Mouse (Mus musculus): ENCODE data around the gene Soga3. TPM values are rescaled to one million over a fixed set of nuclear protein-coding genes. Genes with fewer than 3 reads are reported as not detected.

The Soga3 gene
- polyA plus RNA-seq, 1 experiment from 2014 or later = 99.0 TPM

DNA sequence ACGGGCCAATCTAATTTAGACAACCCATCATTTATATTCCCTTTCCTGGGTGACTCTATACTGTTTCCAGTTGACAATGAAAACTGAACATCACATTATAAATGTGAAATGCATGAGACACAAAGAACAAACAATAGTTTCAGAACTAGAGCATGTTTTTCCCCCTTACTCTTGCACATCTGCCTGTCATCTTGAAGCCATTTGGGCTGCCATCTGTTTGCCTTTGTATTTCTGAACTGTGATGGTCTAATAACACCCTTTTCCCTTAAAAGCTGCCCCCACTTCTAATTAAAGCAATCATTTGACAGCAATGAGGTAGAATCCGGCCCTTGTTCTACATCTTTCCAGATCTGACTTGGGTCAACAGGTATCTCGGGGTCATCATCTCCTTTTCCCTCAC is 32.0 kb downstream of the Soga3 start:
- Histone ChIP-seq H3K4me1 (replicated peaks) (0 out of 2 replicates have a peak, but pooled peaks cover 2% of the 10 kb centered on the region), H3K27me3 (no peaks in the 10 kb centered on the region), H3K36me3 (peaks cover 69% of the 10 kb centered on the region), H3K4me2 (no peak overlapping the region), H3K27ac (no peak overlapping the region), H3K9ac (no peak overlapping the region), H3K9me3 (peaks cover 5% of the 10 kb centered on the region; the same call in 1 of the 2 replicates), H3K4me3 (no peak overlapping the region)
- ATAC-seq (ENCODE audit: low FRiP score) = no peak
- 77% methylated on average over 3 of the region's 3 CpGs for WGBS

DNA sequence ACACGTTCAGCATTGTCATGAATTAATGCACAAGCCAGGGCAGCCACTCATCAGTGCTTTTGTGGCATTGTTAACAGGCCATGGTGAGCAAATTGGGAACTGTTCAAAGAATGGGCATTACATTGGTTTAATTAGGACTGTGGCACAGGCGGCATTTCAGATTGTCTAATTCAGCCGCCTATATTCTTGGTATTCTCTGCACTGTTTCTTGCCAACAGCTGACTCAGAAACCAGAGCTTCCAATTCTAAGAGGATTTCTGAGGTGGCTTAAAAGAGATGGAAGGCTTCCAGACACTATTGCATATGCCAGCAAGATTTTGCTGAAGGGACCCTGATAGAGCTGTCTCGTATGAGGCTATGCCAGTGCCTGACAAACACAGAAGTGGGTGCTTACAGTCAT is 33.2 kb downstream of the Soga3 start:
- Histone ChIP-seq H3K9me3 (no peaks in the 10 kb centered on the region), H3K27me3 (no peaks in the 10 kb centered on the region), H3K27ac (no peak overlapping the region), H3K36me3 (peaks cover 68% of the 10 kb centered on the region), H3K4me2 (no peak overlapping the region), H3K4me1 (replicated peaks) (peaks cover 2% of the 10 kb centered on the region; the same call in 1 of the 2 replicates), H3K4me3 (no peak overlapping the region), H3K9ac (no peak overlapping the region)
- ATAC-seq (ENCODE audit: low FRiP score) = no peak
- WGBS = 84% methylated on average over 4 of the region's 4 CpGs

DNA sequence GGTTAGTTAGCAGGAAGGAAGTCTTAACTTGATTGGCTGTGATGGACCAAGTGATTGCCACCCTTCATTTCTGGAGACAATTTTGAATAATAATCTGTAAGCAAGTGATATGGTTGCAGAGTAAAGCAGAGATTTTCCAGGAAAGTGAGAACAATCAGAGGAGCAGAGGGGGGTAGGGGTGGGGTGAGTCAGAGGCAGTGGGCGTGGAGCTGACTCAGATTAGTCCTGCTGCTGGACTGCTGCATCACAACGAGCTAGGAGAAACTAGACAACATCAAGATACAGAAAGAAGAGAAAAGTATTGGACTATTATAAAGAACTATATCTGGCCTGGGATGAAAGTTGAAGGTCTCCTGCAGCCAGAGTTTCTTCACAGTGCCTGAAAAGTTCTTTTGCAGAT is 34.4 kb downstream of the Soga3 start:
- no peak for ATAC-seq (ENCODE audit: low FRiP score)

DNA sequence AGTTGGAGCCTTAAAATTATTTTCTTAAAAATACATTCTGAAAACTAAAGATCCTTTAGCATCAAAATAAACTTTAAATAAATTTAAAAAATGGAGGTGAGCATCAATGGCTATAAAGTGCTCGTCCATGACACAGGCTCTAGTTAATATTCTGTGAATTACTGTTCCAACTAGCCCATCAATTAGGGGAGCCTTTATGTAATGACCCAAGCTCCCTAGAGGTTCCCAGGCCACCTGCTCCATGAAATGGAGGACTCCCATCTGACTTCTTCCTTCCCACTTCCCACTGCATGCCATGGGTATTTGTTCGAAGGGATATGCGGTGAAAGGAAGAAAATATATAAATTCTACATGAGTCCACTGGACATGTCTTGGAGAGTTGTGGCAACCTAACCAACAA is 36.6 kb downstream of the Soga3 start:
- Histone ChIP-seq H3K4me2 (no peak overlapping the region), H3K27ac (no peak overlapping the region), H3K9ac (no peak overlapping the region), H3K4me3 (no peak overlapping the region), H3K36me3 (peaks cover 63% of the 10 kb centered on the region), H3K9me3 (no peaks in the 10 kb centered on the region), H3K27me3 (no peaks in the 10 kb centered on the region), H3K4me1 (replicated peaks) (peaks cover 2% of the 10 kb centered on the region; the same call in 1 of the 2 replicates)
- no peak for ATAC-seq (ENCODE audit: low FRiP score)
- 42% methylated on average over 3 of the region's 3 CpGs for WGBS

More for the DNA sequence above, 34.4 kb downstream of the Soga3 start:
- peaks cover 70% of the 10 kb centered on the region for H3K36me3 ChIP-seq
- H3K4me1 ChIP-seq (replicated peaks) = peaks cover 2% of the 10 kb centered on the region; the same call in 1 of the 2 replicates
- no peak overlapping the region for H3K4me3 ChIP-seq
- no peaks in the 10 kb centered on the region for H3K27me3 ChIP-seq
- no peak overlapping the region for H3K9ac ChIP-seq
- no peak overlapping the region for H3K4me2 ChIP-seq
- H3K9me3 ChIP-seq = no peaks in the 10 kb centered on the region
- WGBS = 56% methylated on average over 2 of the region's 2 CpGs
- H3K27ac ChIP-seq = no peak overlapping the region

DNA sequence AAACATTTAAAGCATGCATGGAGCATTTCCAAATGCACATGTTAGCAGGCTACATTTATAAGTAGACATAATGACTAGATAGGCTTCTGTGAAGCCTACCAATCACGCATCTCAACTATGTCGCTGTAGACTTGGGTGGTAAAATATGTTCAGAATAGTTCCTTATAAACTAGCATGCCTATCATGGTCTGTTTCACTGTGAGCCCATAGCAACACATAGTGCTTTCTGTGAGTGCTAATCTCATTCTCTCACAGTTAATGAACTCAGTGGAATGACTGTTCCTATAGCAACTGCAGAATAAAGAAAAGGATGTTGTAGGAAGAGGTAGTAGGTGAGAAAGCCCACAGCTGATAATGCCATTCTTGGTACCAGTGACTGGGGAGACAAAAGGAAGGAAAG is 37.4 kb downstream of the Soga3 start:
- no peak for ATAC-seq (ENCODE audit: low FRiP score)

DNA sequence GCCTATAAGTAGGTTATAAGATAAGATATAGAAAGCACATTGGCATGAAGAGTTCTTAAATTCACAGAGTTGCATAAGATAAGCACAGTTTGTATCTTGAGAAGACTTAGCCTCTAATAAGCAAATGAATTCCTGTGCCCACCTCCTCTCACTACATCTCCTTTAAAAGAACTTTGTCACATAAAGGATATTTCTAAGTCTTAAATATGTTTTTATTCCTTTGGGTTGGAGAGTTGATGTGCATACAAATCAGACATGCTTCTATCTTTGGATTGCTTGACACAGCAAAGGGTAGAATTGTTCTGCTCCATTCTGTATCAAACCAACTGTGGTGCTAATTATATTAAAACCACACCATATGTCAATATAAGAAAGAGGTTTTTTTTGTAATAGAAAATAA is 50.1 kb downstream of the Soga3 start:
- peaks cover 61% of the 10 kb centered on the region for H3K36me3 ChIP-seq
- H3K4me2 ChIP-seq = no peak overlapping the region
- ATAC-seq (ENCODE audit: low FRiP score) = no peak
- H3K27ac ChIP-seq = no peak overlapping the region
- H3K4me3 ChIP-seq = no peak overlapping the region
- no peaks in the 10 kb centered on the region for H3K4me1 ChIP-seq (replicated peaks)
- H3K9ac ChIP-seq = no peak overlapping the region
- no peaks in the 10 kb centered on the region for H3K9me3 ChIP-seq
- no peaks in the 10 kb centered on the region for H3K27me3 ChIP-seq

More for the DNA sequence above, 37.4 kb downstream of the Soga3 start:
- 79% methylated on average over 2 of the region's 2 CpGs for WGBS
- no peak overlapping the region for H3K4me3 ChIP-seq
- H3K36me3 ChIP-seq = peaks cover 55% of the 10 kb centered on the region
- no peaks in the 10 kb centered on the region for H3K27me3 ChIP-seq
- H3K9me3 ChIP-seq = no peaks in the 10 kb centered on the region
- no peak overlapping the region for H3K27ac ChIP-seq
- no peaks in the 10 kb centered on the region; the same call in 1 of the 2 replicates for H3K4me1 ChIP-seq (replicated peaks)
- no peak overlapping the region for H3K9ac ChIP-seq
- H3K4me2 ChIP-seq = no peak overlapping the region

DNA sequence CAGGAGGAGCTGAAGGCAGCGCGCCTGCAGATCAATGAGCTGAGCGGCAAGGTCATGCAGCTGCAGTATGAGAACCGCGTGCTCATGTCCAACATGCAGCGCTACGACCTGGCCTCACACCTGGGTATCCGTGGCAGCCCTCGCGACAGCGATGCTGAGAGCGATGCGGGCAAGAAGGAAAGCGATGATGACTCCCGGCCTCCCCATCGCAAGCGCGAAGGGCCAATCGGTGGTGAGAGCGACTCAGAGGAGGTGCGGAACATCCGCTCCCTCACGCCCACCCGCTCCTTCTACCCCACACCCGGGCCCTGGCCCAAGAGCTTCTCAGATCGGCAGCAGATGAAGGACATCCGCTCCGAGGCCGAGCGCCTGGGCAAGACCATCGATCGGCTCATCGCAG is 53.2 kb downstream of the Soga3 start:
- 97% methylated on average over 33 of the region's 33 CpGs for WGBS
- Histone ChIP-seq H3K4me3 (no peak overlapping the region), H3K27me3 (no peaks in the 10 kb centered on the region), H3K36me3 (peaks cover 73% of the 10 kb centered on the region), H3K4me1 (replicated peaks) (no peaks in the 10 kb centered on the region), H3K4me2 (no peak overlapping the region), H3K9ac (no peak overlapping the region), H3K9me3 (no peaks in the 10 kb centered on the region), H3K27ac (no peak overlapping the region)
- peak; percentile 34; the same call in 1 of the 2 replicates for ATAC-seq (ENCODE audit: low FRiP score)

DNA sequence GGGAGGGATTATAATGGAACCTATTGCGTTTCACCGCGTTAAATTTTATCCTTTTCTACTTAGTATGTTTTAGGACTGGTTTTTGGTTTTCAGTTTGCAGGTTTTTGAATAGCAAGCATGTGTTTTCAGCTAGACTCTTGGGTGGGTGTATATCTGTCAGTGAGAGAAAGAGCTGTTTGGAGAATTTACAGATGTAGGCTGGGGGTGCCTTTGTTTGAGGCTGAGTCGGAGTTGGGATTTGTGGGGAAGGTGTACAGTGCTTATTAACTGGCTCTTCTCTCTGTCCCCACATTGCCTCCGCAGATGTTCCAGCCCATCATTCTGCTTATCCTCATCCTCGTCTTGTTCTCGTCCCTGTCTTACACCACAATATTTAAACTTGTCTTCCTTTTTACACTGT is 55.0 kb downstream of the Soga3 start, which contains the start of gene Gm49353:
Gene Gm49353 (plus strand): TSS at position 313 of the 400 bp plus-strand sequence.
- Histone ChIP-seq H3K9ac (no peak within 1 kb of the TSS), H3K4me3 (no peak within 1 kb of the TSS), H3K9me3 (no peaks in the 10 kb centered on the region), H3K36me3 (peaks cover 79% of the 10 kb centered on the region), H3K27me3 (no peaks in the 10 kb centered on the region), H3K4me2 (no peak within 1 kb of the TSS), H3K4me1 (replicated peaks) (no peaks in the 10 kb centered on the region), H3K27ac (no peak within 1 kb of the TSS)
- WGBS = 95% methylated on average over 7 of the region's 7 CpGs
- no peak for ATAC-seq (ENCODE audit: low FRiP score)

DNA sequence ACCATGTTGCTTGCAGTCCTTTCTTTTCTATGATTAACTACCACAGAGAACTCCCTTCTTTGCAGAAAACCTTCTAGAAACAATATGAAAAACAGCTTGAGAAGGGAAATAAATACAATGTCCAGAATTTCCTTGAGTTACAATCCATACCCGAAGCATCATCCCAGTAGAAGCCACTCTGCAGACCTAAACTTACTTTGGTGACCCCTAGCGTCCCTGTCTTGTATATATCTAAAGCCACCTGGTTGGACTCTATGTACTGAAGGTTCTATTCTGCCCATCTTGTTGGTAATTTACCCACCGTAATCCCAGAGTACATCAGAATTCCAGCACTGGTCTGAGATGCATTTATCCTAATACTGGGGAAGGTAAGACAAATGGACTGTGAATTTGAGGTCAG is 56.2 kb downstream of the Soga3 start:
- no peak for ATAC-seq (ENCODE audit: low FRiP score)
- Histone ChIP-seq H3K27ac (no peak overlapping the region), H3K4me1 (replicated peaks) (no peaks in the 10 kb centered on the region), H3K4me2 (no peak overlapping the region), H3K9ac (no peak overlapping the region), H3K4me3 (no peak overlapping the region), H3K27me3 (no peaks in the 10 kb centered on the region), H3K36me3 (peaks cover 70% of the 10 kb centered on the region), H3K9me3 (no peaks in the 10 kb centered on the region)
- 79% methylated on average over 3 of the region's 3 CpGs for WGBS

DNA sequence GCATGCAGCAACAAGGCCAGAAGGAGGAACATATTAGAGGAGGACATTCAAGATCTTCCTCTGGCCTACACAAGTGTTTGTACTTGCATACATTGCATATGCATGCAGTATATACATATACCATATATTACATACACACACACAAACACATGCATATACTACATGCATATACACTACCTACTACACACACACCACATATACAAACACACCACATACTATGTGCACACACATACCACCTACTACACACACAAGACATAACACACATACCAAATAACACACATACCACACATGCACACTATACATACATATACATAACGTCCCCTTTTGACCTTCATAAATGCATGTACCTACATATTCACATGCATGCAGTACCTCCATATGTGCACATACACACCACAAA is 57.0 kb downstream of the Soga3 start:
- no peaks in the 10 kb centered on the region for H3K27me3 ChIP-seq
- no peak overlapping the region for H3K9ac ChIP-seq
- ATAC-seq (ENCODE audit: low FRiP score) = peak; percentile 45; the same call in 1 of the 2 replicates
- no peak overlapping the region for H3K4me3 ChIP-seq
- peaks cover 67% of the 10 kb centered on the region for H3K36me3 ChIP-seq
- no peak overlapping the region for H3K4me2 ChIP-seq
- no peak overlapping the region for H3K27ac ChIP-seq
- WGBS = 92% methylated on average over 1 of the region's 1 CpGs
- H3K9me3 ChIP-seq = no peaks in the 10 kb centered on the region
- no peaks in the 10 kb centered on the region for H3K4me1 ChIP-seq (replicated peaks)

DNA sequence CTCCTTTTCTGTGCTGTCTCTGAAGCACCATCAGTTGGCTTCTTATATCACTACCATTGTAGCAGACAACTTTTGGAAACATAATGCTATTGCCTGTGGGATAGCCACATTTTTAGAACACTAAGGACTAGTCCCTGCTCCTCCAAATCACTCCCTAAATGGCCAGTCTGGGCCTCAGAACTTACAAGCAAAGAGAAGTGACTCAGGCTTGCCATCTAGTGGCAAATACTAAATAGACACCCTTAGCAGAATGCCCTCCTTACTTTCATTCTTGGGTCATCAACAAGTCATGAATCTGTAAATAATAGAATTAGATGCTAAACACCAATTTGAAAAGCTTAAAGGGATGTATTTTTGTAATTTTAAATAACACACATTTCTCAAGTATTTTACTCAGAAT is 63.1 kb downstream of the Soga3 start:
- Histone ChIP-seq H3K27ac (0 out of 2 replicates have a peak overlapping the region, but pooled peaks have one; percentile 12), H3K4me1 (replicated peaks) (peaks cover 8% of the 10 kb centered on the region), H3K4me2 (no peak overlapping the region), H3K27me3 (no peaks in the 10 kb centered on the region), H3K9ac (no peak overlapping the region), H3K4me3 (no peak overlapping the region), H3K36me3 (peaks cover 19% of the 10 kb centered on the region; the same call in 1 of the 2 replicates), H3K9me3 (no peaks in the 10 kb centered on the region)
- ATAC-seq (ENCODE audit: low FRiP score) = peak; percentile 65

DNA sequence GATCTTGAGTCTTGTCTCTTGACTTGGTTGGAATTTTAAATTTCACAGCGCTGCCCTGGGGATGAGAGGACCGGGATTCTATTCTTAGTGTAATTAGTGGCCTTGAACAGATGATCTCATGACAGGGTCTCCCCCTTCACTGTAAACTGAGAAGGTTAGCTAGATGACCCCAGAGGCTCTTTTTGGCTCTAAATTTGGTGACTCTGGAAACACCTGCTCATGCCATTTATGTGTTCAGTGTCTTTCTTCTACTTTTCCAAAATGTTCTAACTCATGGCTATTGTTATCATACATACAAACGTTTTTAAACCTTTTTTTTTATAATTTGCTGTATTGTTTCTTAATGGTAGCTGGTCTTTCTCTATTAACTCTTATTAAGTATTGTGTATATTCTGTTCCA is 65.1 kb downstream of the Soga3 start:
- ATAC-seq (ENCODE audit: low FRiP score) = no peak
- no peak overlapping the region for H3K9ac ChIP-seq
- peaks cover 8% of the 10 kb centered on the region for H3K4me1 ChIP-seq (replicated peaks)
- H3K4me2 ChIP-seq = no peak overlapping the region
- H3K36me3 ChIP-seq = peaks cover 9% of the 10 kb centered on the region; the same call in 1 of the 2 replicates
- no peaks in the 10 kb centered on the region for H3K27me3 ChIP-seq
- no peak overlapping the region for H3K4me3 ChIP-seq
- no peak overlapping the region for H3K27ac ChIP-seq
- 64% methylated on average over 3 of the region's 3 CpGs for WGBS
- H3K9me3 ChIP-seq = no peaks in the 10 kb centered on the region

DNA sequence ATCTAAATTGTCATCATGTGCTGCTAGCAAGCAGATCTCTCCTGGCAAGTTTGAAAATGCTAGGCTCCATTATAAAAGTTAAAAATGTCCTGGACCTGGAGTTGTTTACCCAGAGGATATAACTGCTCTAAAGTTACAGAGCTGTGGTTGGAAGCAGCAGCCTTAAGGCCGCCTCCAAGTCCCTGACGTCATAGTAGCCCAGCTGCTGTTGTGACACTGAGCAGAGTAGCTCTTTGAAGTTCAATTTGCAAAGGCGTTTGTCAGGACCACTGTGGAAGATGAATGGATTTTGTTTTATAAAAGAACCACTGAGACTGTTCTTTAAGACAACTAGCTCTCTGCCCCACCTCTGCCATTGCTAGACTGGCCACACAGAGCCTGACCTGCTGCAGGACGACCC is 67.8 kb downstream of the Soga3 start, which contains the start of gene 9330159F19Rik:
Gene 9330159F19Rik (plus strand): TSS at position 154 of the 400 bp plus-strand sequence.
- Histone ChIP-seq H3K4me1 (replicated peaks) (peaks cover 8% of the 10 kb centered on the region), H3K27ac (no peak within 1 kb of the TSS), H3K9me3 (no peaks in the 10 kb centered on the region), H3K36me3 (0 out of 2 replicates have a peak, but pooled peaks cover 4% of the 10 kb centered on the region), H3K27me3 (no peaks in the 10 kb centered on the region), H3K4me3 (no peak within 1 kb of the TSS), H3K9ac (no peak within 1 kb of the TSS), H3K4me2 (no peak within 1 kb of the TSS)
- 0 out of 2 replicates have a peak, but pooled peaks have one; percentile 52 for ATAC-seq (ENCODE audit: low FRiP score)
- 10% methylated on average over 4 of the region's 4 CpGs for WGBS

Data from hindbrain, embryonic 13.5 days (tissue).